Mouse (Mus musculus) erythroblast, embryonic 14.5 days (primary cell): ENCODE results near the gene Zfp445. TPM values are rescaled to one million over a fixed set of nuclear protein-coding genes. Genes with fewer than 3 reads are reported as not detected.

Experiments
- H3K27me3 ChIP-seq: 2 replicates; pipeline ENCODE4 v1.6.1; 2012; ENCODE audit warnings: inconsistent platforms; ENCODE audit not compliant: control insufficient read depth
- H3K36me3 ChIP-seq: 2 replicates; pipeline ENCODE4 v1.6.1; 2012; ENCODE audit warnings: mild to moderate bottlenecking, inconsistent platforms; ENCODE audit not compliant: control insufficient read depth
- H3K4me1 ChIP-seq: 2 replicates; pipeline ENCODE4 v1.6.1; 2012; ENCODE audit warnings: inconsistent platforms; ENCODE audit not compliant: control insufficient read depth
- H3K4me3 ChIP-seq: replicated peaks from 2 replicates; pipeline ENCODE3; 2012; ENCODE audit warnings: moderate library complexity, mild to moderate bottlenecking, inconsistent platforms
- H3K9me3 ChIP-seq: 2 replicates; pipeline ENCODE4 v1.6.1; 2012; ENCODE audit warnings: low read length, inconsistent platforms, mixed read lengths; ENCODE audit not compliant: control insufficient read depth
- GATA1 ChIP-seq: IDR thresholded peaks from 2 replicates; pipeline ENCODE4 v1.6.1; 2012; ENCODE audit warnings: low read length, inconsistent platforms, mixed read lengths
- TAL1 ChIP-seq: IDR thresholded peaks from 3 replicates; pipeline ENCODE4 v1.6.1; 2012; ENCODE audit warnings: low read length, inconsistent platforms, mixed read lengths
- polyA plus RNA-seq: library from polyadenylated mRNA; stranded (reverse); fragments of >175 nt; gene quantifications from 2 replicates; pipeline ENCODE4 v1.2.3, GENCODE M21; 2012

Zfp445 gene
- polyA plus RNA-seq: 0.45 and 0.46 TPM in 2 replicates

GRCm38 (mm10) chr9:122865697-122866166, at the start of gene Zfp445:
TSS of gene Zfp445 (minus strand) at chr9:122866006.
- H3K4me3 ChIP-seq: peak within 1 kb of the TSS; percentile 76
- H3K4me1 ChIP-seq: peaks cover 26% of the 10 kb centered on the region
- peaks cover 29% of the 10 kb centered on the region for H3K36me3 ChIP-seq
- peaks cover 4% of the 10 kb centered on the region; the same call in 1 of the 2 replicates for H3K27me3 ChIP-seq
- peaks cover 36% of the 10 kb centered on the region for H3K9me3 ChIP-seq
- TF ChIP-seq GATA1 (no peak), TAL1 (no peak)

- TF ChIP-seq TAL1 (no peak), GATA1 (no peak)
- H3K36me3 ChIP-seq: no peaks in the 10 kb centered on the region
- H3K4me1 ChIP-seq: no peaks in the 10 kb centered on the region
- peaks cover 10% of the 10 kb centered on the region for H3K27me3 ChIP-seq
- H3K4me3 ChIP-seq: peak overlapping the region; percentile 36
- H3K9me3 ChIP-seq: peaks cover 5% of the 10 kb centered on the region
Measured at GRCm38 (mm10) chr9:122902717-122903535, 37.1 kb upstream of the Zfp445 start.

GRCm38 (mm10) chr9:122901047-122901446, 35.2 kb upstream of the Zfp445 start:
- peaks cover 10% of the 10 kb centered on the region for H3K27me3 ChIP-seq
- H3K4me1 ChIP-seq: no peaks in the 10 kb centered on the region
- H3K9me3 ChIP-seq: peaks cover 6% of the 10 kb centered on the region
- no peaks in the 10 kb centered on the region for H3K36me3 ChIP-seq
- TF ChIP-seq GATA1: no peak
- no peak for TF ChIP-seq TAL1
- no peak overlapping the region for H3K4me3 ChIP-seq

GRCm38 (mm10) chr9:122886372-122887179, 20.8 kb upstream of the Zfp445 start:
- H3K4me3 ChIP-seq: peak overlapping the region; percentile 68
- H3K27me3 ChIP-seq: peaks cover 10% of the 10 kb centered on the region
- H3K9me3 ChIP-seq: no peaks in the 10 kb centered on the region
- H3K36me3 ChIP-seq: no peaks in the 10 kb centered on the region
- H3K4me1 ChIP-seq: peaks cover 11% of the 10 kb centered on the region
- TF ChIP-seq GATA1 (no peak), TAL1 (no peak)

- H3K27me3 ChIP-seq: peaks cover 10% of the 10 kb centered on the region
- no peaks in the 10 kb centered on the region for H3K36me3 ChIP-seq
- peak within 1 kb of the TSS; percentile 68 for H3K4me3 ChIP-seq
- no peak for TF ChIP-seq TAL1
- no peak for TF ChIP-seq GATA1
- no peaks in the 10 kb centered on the region for H3K9me3 ChIP-seq
- H3K4me1 ChIP-seq: peaks cover 11% of the 10 kb centered on the region
Measured at GRCm38 (mm10) chr9:122885385-122885784, 19.6 kb upstream of the Zfp445 start, which contains the start of gene Zkscan7. TSS of gene Zkscan7 (plus strand) at chr9:122885685.

GRCm38 (mm10) chr9:122875145-122875544, 9.3 kb upstream of the Zfp445 start:
- peaks cover 12% of the 10 kb centered on the region for H3K9me3 ChIP-seq
- H3K4me3 ChIP-seq: no peak overlapping the region
- TF ChIP-seq GATA1 (no peak), TAL1 (no peak)
- no peaks in the 10 kb centered on the region for H3K36me3 ChIP-seq
- H3K4me1 ChIP-seq: no peaks in the 10 kb centered on the region
- H3K27me3 ChIP-seq: no peaks in the 10 kb centered on the region; the same call in 1 of the 2 replicates

GRCm38 (mm10) chr9:122874653-122875052, 8.8 kb upstream of the Zfp445 start:
- Histone ChIP-seq H3K4me1 (no peaks in the 10 kb centered on the region), H3K9me3 (peaks cover 16% of the 10 kb centered on the region), H3K27me3 (peaks cover 4% of the 10 kb centered on the region; the same call in 1 of the 2 replicates), H3K4me3 (no peak overlapping the region), H3K36me3 (no peaks in the 10 kb centered on the region)
- TF ChIP-seq TAL1: no peak
- no peak for TF ChIP-seq GATA1

- Histone ChIP-seq H3K4me3 (no peak overlapping the region), H3K4me1 (no peaks in the 10 kb centered on the region), H3K36me3 (no peaks in the 10 kb centered on the region), H3K9me3 (peaks cover 16% of the 10 kb centered on the region), H3K27me3 (peaks cover 4% of the 10 kb centered on the region; the same call in 1 of the 2 replicates)
- TF ChIP-seq TAL1 (no peak), GATA1 (no peak)
Measured at GRCm38 (mm10) chr9:122872595-122872994, 6.8 kb upstream of the Zfp445 start.

- Histone ChIP-seq H3K36me3 (peaks cover 25% of the 10 kb centered on the region), H3K9me3 (peaks cover 31% of the 10 kb centered on the region), H3K4me1 (peaks cover 26% of the 10 kb centered on the region), H3K27me3 (peaks cover 4% of the 10 kb centered on the region; the same call in 1 of the 2 replicates), H3K4me3 (peak overlapping the region; percentile 76)
- TF ChIP-seq GATA1 (no peak), TAL1 (no peak)
Measured at GRCm38 (mm10) chr9:122866192-122866591, 386 bp upstream of the Zfp445 start.
